Mouse (Mus musculus) heart, embryonic 10.5 days (tissue): ENCODE measurements around the gene Kif9. TPM values are rescaled to one million over a fixed set of nuclear protein-coding genes. Genes with fewer than 3 reads are reported as not detected.

Experiments
- DNase-seq: peaks from one replicate; pipeline ENCODE4 v3.0.0-alpha.2; 2017; ENCODE audit warnings: low spot score
- H3K27ac ChIP-seq: fragments of 300-500 bp; sonication (generic); 2 replicates; pipeline ENCODE4 v1.5.1; 2016; ENCODE audit warnings: mild to moderate bottlenecking
- H3K27me3 ChIP-seq: fragments of 300-500 bp; sonication (generic); 2 replicates; pipeline ENCODE4 v1.6.1; 2016; ENCODE audit warnings: mild to moderate bottlenecking; ENCODE audit not compliant: poor library complexity, insufficient read depth, severe bottlenecking
- H3K36me3 ChIP-seq: fragments of 300-500 bp; sonication (generic); 2 replicates; pipeline ENCODE4 v1.6.1; 2016; ENCODE audit warnings: mild to moderate bottlenecking, moderate library complexity
- H3K4me1 ChIP-seq: fragments of 300-500 bp; sonication (generic); 2 replicates; pipeline ENCODE4 v1.6.1; 2016; ENCODE audit warnings: mild to moderate bottlenecking
- H3K4me3 ChIP-seq: fragments of 300-500 bp; sonication (generic); 2 replicates; pipeline ENCODE4 v1.5.1; 2016; ENCODE audit warnings: mild to moderate bottlenecking, moderate library complexity
- H3K9me3 ChIP-seq: fragments of 300-500 bp; sonication (generic); 2 replicates; pipeline ENCODE4 v1.6.1; 2016; ENCODE audit warnings: mild to moderate bottlenecking, moderate library complexity
- WGBS: fragments of 180-500 bp; shearing (Covaris S2); methylation state at CpG from one replicate; pipeline ENCODE4 v1.1.7; 2016; 5-methylcytosine and 5-hydroxymethylcytosine counted together
- polyA plus RNA-seq: library from polyadenylated mRNA; unstranded; fragments of >200 nt; fragmentation: Nextera tagmentation; extraction: Ambion mirVana; gene quantifications from 2 replicates; pipeline ENCODE4 v1.2.1, GENCODE M21; 2016

Gene Kif9
- 0.62 and 0.64 TPM in 2 replicates for polyA plus RNA-seq

DNA sequence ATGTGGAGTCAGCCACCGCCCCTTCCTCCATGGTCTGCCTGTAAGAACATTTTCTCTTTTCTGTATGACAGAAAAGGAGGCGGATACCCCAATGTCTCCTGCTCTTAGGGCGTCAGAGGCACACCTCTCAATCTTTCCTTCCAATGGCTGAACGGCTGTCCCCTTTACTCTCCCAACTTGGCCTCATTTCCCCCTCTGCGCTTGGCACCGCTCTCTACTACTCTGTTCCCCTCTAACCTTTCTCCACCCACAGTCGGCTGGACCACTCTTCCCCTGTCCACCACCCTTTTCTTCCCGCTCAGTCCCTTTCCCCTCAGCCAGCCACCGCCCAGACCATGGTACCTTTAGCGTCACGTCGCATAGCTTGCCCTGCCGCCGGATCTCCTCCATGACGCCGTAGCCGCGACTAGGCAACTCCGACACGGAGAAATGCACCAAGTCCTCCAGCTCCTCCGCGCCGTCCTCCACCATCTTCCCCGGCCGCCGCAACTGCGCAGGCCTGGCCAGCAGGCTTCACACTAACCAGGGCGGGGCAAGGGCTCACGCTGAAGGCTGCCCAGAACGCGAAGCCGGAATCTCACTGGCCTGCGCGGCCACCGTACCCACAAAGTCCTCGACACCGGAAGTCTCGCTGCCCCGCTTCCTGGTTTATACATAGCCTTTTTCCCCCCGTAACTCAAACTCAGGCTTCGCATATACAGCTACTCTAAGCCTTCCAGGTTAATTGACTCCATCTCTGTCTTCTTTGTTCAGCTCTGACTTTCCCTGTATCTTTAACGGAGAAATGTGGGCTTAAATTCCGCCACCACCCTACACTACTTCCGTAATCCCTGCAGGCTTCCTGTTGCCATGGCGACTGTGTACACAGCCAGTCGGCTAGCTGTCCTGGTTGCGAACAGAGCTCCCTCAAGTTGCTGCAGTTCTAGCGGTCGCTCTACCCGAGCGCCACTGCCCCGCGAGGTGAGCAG is at the start of gene Kif9, which contains the start of gene Klhl18:
Kif9 (plus strand) TSS at position 835 of the 968 bp plus-strand sequence.
Klhl18 (minus strand) TSS at position 571 of the 968 bp plus-strand sequence.
- Histone ChIP-seq H3K4me1 (peaks cover 8% of the 10 kb centered on the region), H3K9me3 (no peaks in the 10 kb centered on the region), H3K36me3 (peaks cover 9% of the 10 kb centered on the region), H3K27ac (peak within 1 kb of the TSS; percentile 93), H3K4me3 (peak within 1 kb of the TSS; percentile 87), H3K27me3 (peaks cover 19% of the 10 kb centered on the region)
- DNase-seq, result peak; percentile 98
- WGBS, result under 1% methylated on average over 53 of the region's 53 CpGs

DNA sequence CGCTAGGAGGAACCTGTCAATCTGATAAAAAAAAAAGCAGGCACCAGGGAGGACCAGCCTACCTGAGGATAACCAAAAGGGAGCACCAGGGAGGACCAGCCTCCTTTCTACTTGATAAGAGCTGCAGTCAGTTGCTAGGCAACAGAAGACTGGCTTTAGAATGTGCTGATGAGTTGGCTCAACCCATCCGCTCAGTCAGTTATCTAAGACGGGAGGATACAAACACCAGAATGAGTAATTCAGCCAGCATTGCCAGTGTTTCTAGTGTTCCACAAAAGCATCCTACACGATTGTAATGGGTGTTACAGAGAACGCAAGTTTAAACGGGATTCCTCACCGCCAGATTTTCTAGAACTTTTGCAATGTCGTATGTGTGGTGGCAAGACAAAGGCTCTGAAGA is 45.5 kb upstream of the Kif9 start:
- no peak for DNase-seq
- Histone ChIP-seq H3K4me3 (no peak overlapping the region), H3K36me3 (peaks cover 65% of the 10 kb centered on the region), H3K27me3 (no peaks in the 10 kb centered on the region), H3K4me1 (no peaks in the 10 kb centered on the region), H3K9me3 (no peaks in the 10 kb centered on the region), H3K27ac (no peak overlapping the region)
- WGBS, result 66% methylated on average over 8 of the region's 8 CpGs

DNA sequence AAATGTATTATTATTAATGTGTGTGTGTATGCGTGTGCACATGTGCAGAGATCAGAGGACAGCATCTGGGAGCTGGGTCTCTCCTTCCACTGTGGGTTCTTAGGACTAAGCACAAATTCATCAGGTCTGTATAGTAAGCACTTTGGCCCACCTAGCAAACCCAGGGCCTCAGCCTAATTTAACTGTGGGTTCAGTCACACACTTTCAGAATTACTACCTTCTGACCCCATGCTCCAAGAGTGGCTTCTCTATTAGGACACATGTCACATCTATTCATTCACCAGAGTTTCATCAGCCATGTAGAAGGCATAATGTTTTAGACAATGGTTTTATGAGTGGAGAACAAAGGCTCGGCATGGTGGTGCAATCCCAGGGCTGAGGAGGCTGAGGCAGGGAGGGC is 43.7 kb upstream of the Kif9 start:
- no peaks in the 10 kb centered on the region for H3K27me3 ChIP-seq
- no peaks in the 10 kb centered on the region for H3K9me3 ChIP-seq
- no peak for DNase-seq
- no peak overlapping the region for H3K4me3 ChIP-seq
- no peaks in the 10 kb centered on the region for H3K4me1 ChIP-seq
- H3K36me3 ChIP-seq, result peaks cover 66% of the 10 kb centered on the region
- H3K27ac ChIP-seq, result no peak overlapping the region
- 91% methylated on average over 2 of the region's 2 CpGs for WGBS

DNA sequence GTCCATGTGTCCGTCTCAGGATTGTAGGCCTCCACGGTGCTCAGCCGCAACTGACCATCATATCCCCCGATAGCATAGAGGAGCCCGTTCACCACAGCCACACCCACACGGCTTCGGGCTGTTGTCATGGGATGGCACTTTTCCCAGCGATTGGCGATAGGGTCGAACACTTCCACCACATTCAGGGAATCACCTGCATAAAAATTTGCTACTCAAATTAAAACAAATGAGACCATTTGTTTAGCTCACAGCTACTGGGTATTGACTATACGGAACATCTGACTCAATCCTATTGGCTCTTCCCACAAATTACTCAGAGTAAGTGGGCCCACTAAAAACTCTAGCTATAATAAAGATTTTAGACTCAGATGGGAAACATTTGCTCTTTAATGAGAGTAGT is 40.7 kb upstream of the Kif9 start:
- Histone ChIP-seq H3K36me3 (peaks cover 55% of the 10 kb centered on the region), H3K4me1 (no peaks in the 10 kb centered on the region), H3K9me3 (no peaks in the 10 kb centered on the region), H3K27ac (no peak overlapping the region), H3K4me3 (no peak overlapping the region), H3K27me3 (no peaks in the 10 kb centered on the region)
- no peak for DNase-seq
- 90% methylated on average over 11 of the region's 11 CpGs for WGBS

DNA sequence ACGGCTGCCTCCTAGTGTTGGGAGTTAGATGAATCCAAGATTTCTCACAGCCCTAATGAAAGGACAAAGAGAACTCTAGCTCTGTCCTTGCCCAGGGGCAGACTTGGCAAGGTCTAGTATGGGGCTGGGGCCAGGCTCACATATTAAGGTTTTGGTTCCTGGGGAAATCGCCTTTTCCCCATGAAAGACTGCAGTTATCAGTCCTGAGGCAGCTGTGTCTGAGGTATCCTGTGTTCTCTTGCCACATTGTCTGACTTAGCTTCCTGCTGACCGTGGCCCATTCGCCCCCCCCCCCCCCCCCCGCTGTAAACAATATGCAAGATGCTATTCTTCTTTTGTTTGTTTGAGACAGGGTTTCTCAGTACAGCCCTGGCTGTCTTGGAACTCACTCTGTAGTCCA is 36.7 kb upstream of the Kif9 start:
- H3K27me3 ChIP-seq, result no peaks in the 10 kb centered on the region
- no peaks in the 10 kb centered on the region for H3K9me3 ChIP-seq
- WGBS, result 49% methylated on average over 5 of the region's 5 CpGs
- H3K27ac ChIP-seq, result no peak overlapping the region
- no peak for DNase-seq
- H3K4me3 ChIP-seq, result no peak overlapping the region
- no peaks in the 10 kb centered on the region for H3K4me1 ChIP-seq
- H3K36me3 ChIP-seq, result peaks cover 55% of the 10 kb centered on the region

DNA sequence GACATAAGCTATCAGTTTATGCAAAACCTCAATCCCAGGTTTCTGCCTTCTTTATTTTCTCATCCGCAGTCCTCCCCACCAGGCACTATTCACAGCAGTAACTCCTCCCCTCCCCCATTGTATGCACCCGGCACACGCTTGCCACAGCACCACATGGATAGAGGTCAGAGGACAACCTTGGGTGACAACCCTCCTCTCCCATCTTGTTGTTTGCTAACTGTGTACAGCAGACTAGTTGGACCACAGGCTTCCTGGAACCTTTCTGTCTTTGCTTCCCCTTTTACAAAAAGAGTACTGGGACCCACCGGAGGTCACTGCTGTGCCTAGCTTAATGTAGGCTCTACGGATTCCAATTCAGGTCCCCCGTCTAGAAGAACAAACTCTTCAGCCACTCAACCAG is 36.2 kb upstream of the Kif9 start:
- no peaks in the 10 kb centered on the region for H3K9me3 ChIP-seq
- no peak overlapping the region for H3K4me3 ChIP-seq
- H3K27ac ChIP-seq, result no peak overlapping the region
- H3K36me3 ChIP-seq, result peaks cover 50% of the 10 kb centered on the region
- 89% methylated on average over 6 of the region's 6 CpGs for WGBS
- DNase-seq, result no peak
- H3K27me3 ChIP-seq, result no peaks in the 10 kb centered on the region
- H3K4me1 ChIP-seq, result no peaks in the 10 kb centered on the region

DNA sequence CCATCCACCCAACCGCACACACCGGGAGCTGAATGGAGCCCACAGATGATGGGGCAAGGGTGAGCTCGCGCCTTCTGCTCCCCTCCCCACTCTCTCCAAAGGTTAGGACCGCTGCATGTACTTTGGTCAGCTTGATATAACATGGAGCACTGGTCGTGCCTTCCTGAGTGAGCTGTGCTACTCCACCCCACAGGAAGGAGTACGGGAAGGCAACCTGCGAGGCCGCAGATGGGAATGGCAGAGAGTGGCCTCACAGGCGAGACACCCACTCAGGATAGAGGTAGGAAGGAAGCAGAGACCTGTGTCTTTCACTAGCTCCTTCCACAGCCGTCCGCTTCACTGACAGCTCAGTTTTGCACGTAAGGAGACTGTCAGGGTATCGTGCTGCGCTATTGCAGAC is 28.4 kb upstream of the Kif9 start:
- 80% methylated on average over 15 of the region's 15 CpGs for WGBS
- peaks cover 30% of the 10 kb centered on the region for H3K36me3 ChIP-seq
- H3K9me3 ChIP-seq, result no peaks in the 10 kb centered on the region
- no peaks in the 10 kb centered on the region for H3K27me3 ChIP-seq
- H3K27ac ChIP-seq, result no peak overlapping the region
- peaks cover 4% of the 10 kb centered on the region; the same call in 1 of the 2 replicates for H3K4me1 ChIP-seq
- no peak for DNase-seq
- H3K4me3 ChIP-seq, result no peak overlapping the region

DNA sequence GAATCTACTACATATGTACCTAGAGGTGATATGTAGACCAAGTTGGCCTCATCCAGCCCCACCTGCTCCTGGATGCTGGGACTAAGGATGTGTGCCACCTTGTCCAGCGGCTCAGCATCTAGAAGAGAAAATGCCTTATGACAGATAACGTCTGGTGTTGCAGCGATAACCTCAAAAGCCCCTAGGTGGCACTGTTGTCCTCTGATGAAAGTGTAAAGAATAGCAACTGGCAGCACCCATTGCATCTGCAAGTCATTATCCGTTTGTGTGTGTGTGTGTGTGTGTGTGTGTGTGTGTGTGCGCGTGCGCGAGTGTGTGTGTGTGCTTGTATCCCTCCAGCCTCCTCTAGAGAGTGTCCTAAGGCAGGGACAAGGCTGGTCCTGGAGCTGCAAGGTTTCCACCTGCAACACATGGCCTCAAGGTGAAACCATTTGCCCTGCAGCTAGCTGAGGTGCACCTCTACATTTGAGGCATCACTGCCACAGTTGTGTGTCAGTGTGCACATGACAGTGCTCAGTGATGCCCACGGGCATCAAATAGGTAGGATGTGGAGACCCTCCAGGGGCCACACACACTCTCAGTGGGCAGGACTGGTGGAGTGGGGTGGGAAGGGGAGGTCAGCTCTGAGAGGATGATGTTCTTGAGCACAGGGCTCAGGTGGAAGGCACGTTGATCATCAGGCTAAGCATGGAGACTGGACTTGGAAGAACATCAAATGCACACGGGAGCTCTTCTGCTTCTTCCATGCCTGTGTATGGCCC is 27.7 kb upstream of the Kif9 start:
- Histone ChIP-seq H3K4me1 (peaks cover 4% of the 10 kb centered on the region; the same call in 1 of the 2 replicates), H3K4me3 (no peak overlapping the region), H3K27ac (no peak overlapping the region), H3K36me3 (peaks cover 26% of the 10 kb centered on the region), H3K27me3 (no peaks in the 10 kb centered on the region), H3K9me3 (no peaks in the 10 kb centered on the region)
- DNase-seq, result peak; percentile 88
- 35% methylated on average over 11 of the region's 11 CpGs for WGBS

DNA sequence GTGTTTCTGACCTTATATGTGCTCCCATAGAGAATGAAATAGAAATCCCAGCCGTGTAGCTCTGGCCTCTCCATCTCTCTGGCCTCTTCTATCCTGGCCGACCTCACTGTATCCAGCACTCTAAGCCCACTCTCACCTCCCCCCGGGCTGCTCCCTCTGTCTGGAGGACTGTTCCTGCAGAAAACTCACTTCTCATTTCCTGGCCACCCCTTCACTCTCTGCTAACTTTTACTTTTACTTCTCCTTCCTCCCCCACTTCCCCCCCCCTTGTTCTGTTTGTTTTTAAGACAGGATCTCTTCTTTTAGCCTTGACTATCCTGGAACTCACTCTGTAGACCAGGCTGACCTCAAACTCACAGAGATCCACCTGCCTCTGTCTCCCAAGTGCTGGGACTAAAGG is 24.2 kb upstream of the Kif9 start:
- peaks cover 8% of the 10 kb centered on the region; the same call in 1 of the 2 replicates for H3K4me1 ChIP-seq
- no peak overlapping the region for H3K4me3 ChIP-seq
- no peaks in the 10 kb centered on the region for H3K27me3 ChIP-seq
- DNase-seq, result no peak
- H3K36me3 ChIP-seq, result peaks cover 21% of the 10 kb centered on the region
- H3K27ac ChIP-seq, result no peak overlapping the region
- H3K9me3 ChIP-seq, result no peaks in the 10 kb centered on the region
- 74% methylated on average over 3 of the region's 3 CpGs for WGBS

DNA sequence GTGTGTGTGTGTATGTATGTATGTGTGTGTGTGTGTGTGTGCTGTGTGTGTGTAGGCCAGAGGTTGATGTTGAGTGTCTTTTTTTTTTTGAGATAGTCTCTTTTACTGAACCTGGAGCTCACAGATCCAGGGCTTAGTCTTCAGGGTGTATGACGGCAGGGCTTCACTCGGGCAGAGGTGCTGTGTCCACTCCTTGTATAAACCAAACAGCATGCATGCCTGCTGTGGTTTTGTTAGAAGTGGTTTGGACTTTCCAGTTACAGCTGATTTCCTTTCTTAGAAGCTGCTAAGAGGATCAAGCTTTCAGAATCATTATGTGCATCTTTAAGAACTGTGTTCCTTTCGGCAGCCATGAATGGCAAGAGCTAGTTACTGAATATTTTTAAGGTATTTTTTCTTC is 18.8 kb upstream of the Kif9 start:
- no peaks in the 10 kb centered on the region for H3K9me3 ChIP-seq
- H3K4me3 ChIP-seq, result no peak overlapping the region
- DNase-seq, result no peak
- H3K4me1 ChIP-seq, result peaks cover 20% of the 10 kb centered on the region
- H3K27me3 ChIP-seq, result no peaks in the 10 kb centered on the region
- 88% methylated on average over 3 of the region's 3 CpGs for WGBS
- no peak overlapping the region for H3K27ac ChIP-seq
- H3K36me3 ChIP-seq, result peaks cover 10% of the 10 kb centered on the region

DNA sequence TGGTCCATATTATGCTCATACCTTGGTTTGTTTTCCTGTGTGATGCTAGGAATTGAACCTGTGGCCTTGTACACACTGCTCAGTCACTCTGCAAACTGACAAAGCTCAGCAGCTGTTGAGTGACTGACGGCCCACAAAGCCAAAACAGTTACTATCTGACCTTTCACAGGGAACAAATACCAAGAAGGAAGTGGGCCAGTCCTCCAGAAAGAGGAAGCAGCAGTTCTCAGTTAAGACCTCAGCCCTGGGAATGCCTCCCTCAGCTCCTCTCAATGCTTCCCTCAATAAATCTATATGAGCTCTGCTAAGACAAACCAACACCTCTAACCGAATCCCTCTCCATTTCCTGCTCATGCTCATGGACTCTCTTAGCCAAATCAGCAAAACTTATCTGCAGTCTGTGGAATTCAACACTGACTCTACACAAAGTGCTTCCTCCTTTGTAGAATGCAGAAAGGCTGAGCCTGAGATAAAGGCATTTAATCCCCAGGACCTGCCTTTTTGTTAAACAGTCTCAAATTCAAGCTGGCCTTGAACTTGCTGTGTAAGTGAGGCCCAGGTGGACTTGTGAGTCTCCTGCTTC is 17.5 kb upstream of the Kif9 start:
- Histone ChIP-seq H3K4me1 (peaks cover 20% of the 10 kb centered on the region), H3K27ac (no peak overlapping the region; the same call in 1 of the 2 replicates), H3K36me3 (peaks cover 8% of the 10 kb centered on the region), H3K9me3 (no peaks in the 10 kb centered on the region), H3K4me3 (no peak overlapping the region), H3K27me3 (no peaks in the 10 kb centered on the region)
- WGBS, result 30% methylated on average over 2 of the region's 2 CpGs
- DNase-seq, result no peak

DNA sequence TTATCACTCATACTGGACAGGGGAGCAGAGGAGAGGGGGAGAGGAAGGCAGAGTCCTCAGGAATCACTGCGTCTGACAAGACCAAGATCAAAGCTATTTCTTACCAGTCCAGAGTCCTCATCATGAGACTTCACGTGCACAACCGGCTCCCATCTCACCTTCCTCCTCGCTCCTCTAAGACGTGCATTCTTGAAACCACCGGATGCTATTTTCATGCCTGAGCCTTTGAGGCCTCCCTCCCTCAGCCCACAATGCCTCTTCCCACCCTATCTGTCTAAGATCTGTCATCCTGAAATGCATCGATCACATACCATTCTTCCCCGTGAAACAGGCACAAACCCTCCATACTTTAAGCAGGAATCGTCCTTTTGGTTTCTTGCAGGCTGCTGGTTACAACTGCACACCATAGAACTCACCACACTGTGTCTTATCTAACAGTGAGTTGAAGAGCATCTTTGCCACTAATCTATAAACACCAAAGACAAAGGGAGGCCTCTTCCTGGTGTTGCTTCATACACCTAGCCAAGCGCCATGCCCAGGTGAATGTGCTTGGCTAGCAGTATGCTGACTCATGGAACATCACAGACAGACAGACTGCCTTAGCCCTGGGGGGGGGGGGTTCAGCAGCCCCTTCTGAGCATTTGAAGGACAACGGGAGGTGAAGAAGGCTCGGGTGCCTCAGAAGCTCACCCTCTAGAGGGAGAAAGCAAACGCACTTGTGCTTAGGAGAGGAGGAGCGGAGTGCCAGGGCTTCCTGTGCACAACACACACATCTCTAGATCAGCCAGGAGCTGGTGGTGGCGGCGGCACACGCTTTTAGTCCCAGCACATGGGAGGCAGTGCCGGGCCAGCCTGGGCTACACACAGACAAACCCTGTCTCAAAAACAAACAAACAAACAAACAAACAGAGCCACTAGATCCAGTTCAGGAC is 15.6 kb upstream of the Kif9 start:
- H3K36me3 ChIP-seq, result 0 out of 2 replicates have a peak, but pooled peaks cover 5% of the 10 kb centered on the region
- no peaks in the 10 kb centered on the region for H3K9me3 ChIP-seq
- no peak overlapping the region for H3K4me3 ChIP-seq
- no peak overlapping the region for H3K27ac ChIP-seq
- no peak for DNase-seq
- peaks cover 20% of the 10 kb centered on the region for H3K4me1 ChIP-seq
- no peaks in the 10 kb centered on the region for H3K27me3 ChIP-seq
- WGBS, result 78% methylated on average over 18 of the region's 18 CpGs
